Mouse (Mus musculus): ENCODE data around the gene Wdr25.

Wdr25 gene

GRCm38 (mm10) chr12:108934231-108934630 lies 40.8 kb downstream of the Wdr25 start:
- in situ Hi-C loops (cut with MboI): no loop called here

DNA sequence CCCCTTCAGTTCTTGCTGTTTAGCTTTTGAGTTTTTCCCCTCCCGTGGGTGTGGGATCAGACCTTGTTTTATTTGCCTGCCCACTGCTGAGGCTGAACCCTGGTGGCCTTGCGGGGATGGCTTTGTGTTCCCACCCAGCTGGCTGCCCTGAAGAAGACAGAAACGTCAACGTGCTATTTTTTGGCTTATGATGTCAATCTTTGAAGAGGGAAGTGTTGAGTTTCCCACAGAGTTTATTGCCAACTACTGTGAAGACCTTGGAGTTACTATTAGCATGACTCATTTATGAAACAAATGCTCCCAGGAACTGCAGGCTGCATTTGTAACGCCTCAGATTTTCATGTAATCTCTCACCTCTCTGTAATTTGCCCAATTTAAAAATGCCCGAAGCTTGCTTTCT lies 43.4 kb downstream of the Wdr25 start:
- in situ Hi-C loops (cut with MboI): no loop called here

GRCm38 (mm10) chr12:108937506-108937905 lies 44.1 kb downstream of the Wdr25 start:
- in situ Hi-C loops (cut with MboI): no loop called here

DNA sequence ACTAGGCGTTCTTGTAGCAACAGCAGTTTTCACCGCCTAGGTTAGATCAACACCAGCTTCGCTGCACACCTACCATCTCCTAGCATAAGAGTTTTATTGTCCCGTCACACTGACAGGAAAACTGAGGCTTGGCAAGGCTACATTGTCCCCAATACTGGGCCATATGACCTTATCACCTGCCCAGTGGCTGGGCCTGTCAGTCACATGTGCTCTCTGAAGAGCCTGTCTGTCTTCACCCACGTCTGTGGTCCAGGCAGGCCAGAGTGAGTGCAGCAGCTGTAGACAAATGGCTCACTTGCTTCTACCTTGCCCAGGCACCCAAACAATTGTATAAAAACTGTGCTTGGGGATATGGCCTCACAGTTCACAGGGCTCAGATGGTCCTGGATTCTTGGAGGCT lies 45.4 kb downstream of the Wdr25 start:
- in situ Hi-C loops (cut with MboI): no loop called here

DNA sequence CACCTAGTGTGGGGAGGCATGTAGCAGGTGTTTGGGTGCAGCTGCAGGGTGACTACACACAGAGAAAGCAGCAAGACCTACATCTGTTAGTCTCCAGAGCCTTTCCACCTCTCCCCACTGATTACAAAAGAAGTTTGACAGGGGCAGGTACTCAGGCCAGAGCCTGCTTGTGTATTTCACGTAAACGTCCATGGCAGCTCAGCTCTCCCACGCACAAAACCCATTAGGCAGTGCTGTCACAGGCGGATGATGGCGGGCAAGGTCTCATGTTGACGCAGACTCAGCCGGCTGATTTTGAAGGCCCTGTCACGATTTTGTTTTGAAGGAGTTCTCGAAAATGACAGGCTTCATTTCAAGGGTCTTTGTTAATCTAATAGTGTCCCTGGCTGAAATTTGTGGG lies 45.9 kb downstream of the Wdr25 start:
- in situ Hi-C loops (cut with MboI): no loop called here

GRCm38 (mm10) chr12:108940255-108940654 lies 46.8 kb downstream of the Wdr25 start:
- in situ Hi-C loops (cut with MboI): no loop called here

GRCm38 (mm10) chr12:108941282-108941681 lies 47.9 kb downstream of the Wdr25 start:
- in situ Hi-C loops (cut with MboI): no loop called here

- in situ Hi-C loops (cut with MboI): no loop called here
Measured at GRCm38 (mm10) chr12:108942203-108942923, 48.9 kb downstream of the Wdr25 start.

DNA sequence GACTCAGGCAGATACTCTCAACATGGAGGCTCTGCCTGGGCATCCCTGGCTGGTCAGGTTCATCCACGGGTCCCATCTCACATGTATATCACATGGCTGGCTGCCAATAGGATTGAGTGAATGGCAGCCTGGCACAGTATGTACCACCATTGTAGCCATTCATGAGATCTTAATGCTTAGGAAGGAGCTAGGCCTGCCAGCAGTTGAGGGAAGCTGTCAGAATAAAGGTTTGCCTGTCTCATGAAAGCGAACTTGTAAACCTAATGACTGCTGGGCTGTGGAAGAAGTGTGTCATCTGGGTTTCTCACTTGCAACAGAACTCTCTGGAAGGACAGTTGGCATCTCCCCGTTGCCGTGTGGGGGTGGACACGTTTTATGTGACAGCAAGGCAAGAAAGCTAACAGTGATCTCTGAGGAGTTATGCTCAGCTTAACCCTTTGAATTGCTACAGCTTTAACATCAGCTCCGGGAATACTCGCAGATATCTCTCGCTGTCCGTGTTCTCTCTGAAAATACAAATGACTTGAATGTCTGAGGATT lies 59.6 kb downstream of the Wdr25 start:
- in situ Hi-C loops (cut with MboI): no loop called here

GRCm38 (mm10) chr12:108953838-108954237 lies 60.4 kb downstream of the Wdr25 start:
- in situ Hi-C loops (cut with MboI): no loop called here

- in situ Hi-C loops (cut with MboI): no loop called here
Measured at GRCm38 (mm10) chr12:108954456-108954855, 61.0 kb downstream of the Wdr25 start.

- in situ Hi-C loops (cut with MboI): no loop called here
Measured at GRCm38 (mm10) chr12:108958483-108958882, 65.1 kb downstream of the Wdr25 start.

DNA sequence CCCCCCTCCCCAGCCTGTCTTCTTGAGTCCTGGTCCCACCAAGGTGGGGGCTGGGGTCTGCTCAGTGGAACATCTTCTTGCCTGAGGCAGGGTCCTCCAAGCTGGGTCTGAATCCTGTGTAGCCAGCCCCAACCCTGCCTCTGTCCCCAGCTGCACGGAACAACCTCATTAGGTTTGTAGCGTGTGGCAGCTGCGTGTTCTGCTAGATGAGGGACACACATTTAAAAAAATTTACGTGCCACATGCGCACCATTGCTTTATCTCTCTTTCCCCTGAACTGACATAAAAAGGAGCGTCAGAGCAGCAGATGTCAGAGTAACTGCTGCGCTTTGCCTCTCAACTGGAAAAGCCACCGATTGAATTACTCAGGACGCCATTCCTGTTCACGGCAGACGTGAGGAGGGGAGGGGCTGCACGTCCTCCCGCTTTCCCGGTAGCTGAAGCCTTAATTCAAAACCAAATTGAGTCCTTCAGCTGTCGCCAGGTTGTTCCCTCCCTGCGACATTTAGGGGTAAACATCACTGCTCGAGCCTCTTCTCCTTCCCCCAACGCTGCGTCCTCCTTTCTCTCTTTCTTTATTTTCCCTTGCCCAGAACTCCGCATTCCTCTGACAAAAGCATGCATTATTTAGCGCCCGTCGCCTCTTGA lies 65.7 kb downstream of the Wdr25 start:
- in situ Hi-C loops (cut with MboI): no loop called here

DNA sequence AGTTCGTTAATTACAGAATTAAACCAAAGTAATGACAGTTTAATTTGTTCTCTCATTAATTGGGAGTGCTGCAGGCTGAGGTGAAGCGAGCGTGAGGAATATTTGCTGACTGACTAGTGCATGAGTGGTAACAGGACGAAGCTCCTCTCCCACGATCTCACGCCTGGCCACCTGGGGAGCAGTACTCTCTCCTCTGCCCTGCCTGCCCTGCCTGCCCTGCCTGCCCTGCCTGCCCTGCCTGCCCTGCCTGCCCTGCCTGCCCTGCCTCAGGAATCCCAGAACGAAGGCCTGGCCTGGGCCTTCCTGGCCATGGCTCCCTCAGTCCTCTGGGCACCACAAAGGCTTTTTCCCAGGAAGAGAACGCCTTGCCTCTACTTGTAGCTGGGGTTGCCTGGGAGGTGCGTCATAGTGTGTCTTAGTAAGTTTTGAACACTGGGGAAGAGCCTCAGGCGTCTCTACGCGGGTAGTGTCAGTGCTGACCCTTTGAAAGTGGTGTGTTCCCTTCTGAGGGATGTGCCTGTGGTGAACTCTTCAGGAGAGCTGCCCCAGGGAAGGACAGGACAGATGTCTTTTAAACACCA lies 66.3 kb downstream of the Wdr25 start:
- in situ Hi-C loops (cut with MboI): no loop called here

DNA sequence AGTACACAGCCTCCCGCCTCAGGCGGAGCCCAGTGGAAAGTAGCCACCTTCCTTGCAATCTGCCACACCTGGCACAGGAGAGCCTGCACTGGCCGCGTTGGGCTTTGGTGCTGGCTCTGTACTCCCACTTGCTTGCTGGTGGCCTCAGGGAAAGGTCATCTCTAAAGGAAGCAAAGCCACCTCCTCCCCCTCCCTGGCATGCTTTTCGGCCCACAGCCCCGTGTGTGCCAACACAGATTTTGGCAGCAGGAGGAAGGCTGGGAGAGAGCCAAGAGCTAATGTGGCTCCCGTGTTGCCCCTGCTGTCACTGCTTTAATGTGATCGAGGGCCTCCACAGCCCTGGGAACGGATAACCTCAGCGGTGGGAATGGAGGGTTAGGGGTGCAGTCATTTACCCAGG lies 66.8 kb downstream of the Wdr25 start:
- in situ Hi-C loops (cut with MboI): no loop called here

DNA sequence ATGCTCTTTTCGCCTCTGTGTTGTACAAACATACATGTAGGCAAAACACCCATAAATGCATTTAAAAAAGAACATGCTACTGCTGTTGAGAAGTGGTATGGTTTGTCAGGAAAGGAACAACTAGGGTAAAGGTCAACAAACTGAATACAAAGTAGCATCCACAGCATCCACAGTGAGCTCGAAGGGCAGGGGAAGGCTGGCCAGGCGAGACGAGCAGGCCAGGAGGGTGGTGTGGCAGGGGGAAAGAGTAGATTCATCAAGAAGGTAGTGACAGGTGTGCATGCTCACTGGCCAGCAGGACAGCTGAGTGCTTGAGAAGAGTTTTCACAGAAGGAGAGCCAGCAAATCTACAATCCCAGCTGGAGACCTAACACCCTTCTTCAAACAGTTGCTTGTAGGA lies 74.2 kb downstream of the Wdr25 start:
- in situ Hi-C loops (cut with MboI): no loop called here

GRCm38 (mm10) chr12:108968031-108968430 lies 74.6 kb downstream of the Wdr25 start:
- in situ Hi-C loops (cut with MboI): no loop called here

DNA sequence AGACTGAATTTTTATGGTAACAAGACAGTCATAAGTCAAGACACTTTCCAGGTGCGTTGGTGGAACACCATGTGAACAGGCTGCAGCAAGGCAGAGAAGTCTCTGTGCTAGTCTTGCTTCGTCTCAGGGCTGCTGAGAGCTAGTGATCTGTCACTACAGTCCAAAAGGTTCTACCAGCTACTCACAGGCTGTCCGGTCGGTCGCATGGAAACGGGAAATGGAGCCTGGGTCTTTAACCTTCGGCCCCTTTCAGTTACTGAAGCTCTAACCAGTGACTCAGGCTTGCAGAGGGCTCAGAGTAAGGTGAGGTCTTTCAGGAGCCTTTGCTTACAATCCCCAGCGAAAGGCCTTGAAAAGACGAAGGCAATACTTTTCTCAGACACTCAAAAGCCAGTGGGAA lies 78.0 kb downstream of the Wdr25 start:
- in situ Hi-C loops (cut with MboI): no loop called here

- in situ Hi-C loops (cut with MboI): no loop called here
Measured at GRCm38 (mm10) chr12:108972234-108972633, 78.8 kb downstream of the Wdr25 start.

GRCm38 (mm10) chr12:108979977-108980376 lies 86.5 kb downstream of the Wdr25 start:
- in situ Hi-C loops (cut with MboI): no loop called here

DNA sequence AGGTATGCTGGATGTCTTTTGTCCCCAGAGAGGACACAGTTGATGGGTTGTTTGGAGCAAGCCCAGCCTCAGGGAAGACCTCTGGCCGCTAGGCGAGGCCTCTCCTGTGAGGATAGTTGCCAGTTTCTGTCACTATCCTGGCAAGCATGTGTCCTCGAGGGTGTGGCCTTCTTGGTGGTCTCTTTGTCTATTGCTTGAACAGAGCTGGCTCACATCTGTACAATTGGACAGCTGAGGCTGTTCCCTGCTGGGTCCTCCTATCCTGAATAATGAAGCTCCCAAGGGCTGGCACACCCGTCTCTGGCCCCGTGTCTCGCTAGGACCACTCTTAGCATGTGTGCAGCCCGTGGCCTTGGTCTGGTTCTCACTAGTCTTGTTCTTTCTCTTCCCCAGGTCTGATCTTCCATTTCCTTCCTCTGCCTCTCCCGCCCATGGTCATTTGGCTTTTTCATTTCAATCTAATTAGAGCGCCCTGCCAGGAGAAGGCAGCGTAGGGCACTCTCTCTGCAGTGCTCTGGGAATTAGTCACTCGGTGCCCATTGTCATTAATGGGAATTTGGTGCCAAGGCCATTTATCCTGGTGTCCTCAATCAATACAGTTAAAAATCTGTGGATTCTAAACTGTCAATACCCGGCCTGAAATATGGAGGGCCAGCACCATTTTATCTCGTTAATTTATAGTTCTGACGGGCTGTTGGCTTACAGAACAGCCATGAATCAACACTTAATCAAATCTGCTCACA lies 88.7 kb downstream of the Wdr25 start:
- in situ Hi-C loops (cut with MboI): no loop called here

GRCm38 (mm10) chr12:108982684-108982960 lies 89.2 kb downstream of the Wdr25 start:
- in situ Hi-C loops (cut with MboI): no loop called here

DNA sequence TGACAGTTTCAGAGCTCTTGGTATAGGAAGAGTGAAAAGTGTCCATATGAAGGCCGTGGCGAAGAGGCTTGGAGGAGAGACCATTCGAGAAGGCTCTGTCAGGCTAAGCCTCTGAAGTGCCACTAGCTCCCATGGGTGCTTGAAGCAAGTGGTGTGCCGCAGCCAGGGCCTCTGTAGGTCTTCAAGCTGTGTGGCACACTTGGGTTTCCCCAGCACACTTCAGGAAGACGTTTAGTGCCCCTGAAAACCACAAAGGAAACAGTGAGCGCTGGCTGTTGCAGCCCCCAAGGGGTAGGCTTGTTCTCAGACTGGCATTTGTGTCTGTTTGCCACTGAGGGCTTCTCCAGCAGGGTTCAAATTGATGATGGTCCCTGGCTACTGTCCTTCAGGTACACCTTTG lies 90.1 kb downstream of the Wdr25 start:
- in situ Hi-C loops (cut with MboI): no loop called here
